Mouse (Mus musculus): Measurements from ENCODE around the gene Slco1a6.
"Not testable (repeated sequence)": the region's sequence is repeated elsewhere in the genome, so short reads cannot be mapped to it uniquely, and the experiment has no call there.

The Slco1a6 gene

DNA sequence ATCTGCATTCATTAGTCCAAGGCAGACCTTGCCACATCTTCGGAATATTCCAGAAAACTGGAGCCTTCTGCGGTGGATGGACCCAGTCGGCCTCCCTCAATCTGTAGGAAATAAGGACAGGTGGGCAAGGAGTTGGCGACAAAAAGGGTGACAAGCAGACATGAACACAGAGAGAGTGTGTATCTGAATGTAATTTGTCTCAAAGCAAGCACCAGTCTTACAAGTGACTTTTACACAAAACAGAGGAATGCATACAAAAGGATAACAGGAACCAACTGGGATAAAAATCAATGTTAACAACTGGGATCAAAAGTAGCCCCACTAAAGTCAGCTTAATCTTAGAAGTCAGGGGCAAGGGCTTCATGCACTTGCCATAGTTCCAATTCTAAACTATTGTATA lies at the start of gene Slco1a6:
Gene Slco1a6 (minus strand): TSS at position 101 of the 400 bp plus-strand sequence.
- no peak for DNase-seq

GRCm38 (mm10) chr6:142250738-142251307 lies 42.5 kb upstream of the Slco1a6 start:
- not testable (repeated sequence) for DNase-seq

DNA sequence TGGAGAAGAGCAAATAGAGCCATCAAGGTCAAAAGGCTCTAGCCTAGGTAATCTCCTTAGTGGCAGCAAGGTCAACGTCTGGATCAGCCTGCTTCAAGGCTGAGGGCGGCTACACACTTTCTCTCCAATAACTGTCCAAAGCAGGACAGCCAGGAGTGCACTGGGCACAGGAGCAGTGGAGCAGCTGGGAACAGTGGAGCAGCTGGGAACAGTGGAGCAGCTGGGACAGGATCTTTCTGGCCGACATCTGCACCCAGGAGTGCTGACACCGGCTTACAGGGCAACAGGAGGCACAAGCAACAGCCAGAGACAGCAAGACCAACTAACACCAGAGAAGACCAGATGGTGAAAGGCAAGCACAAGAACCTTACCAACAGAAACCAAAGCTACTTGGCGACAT lies 36.7 kb upstream of the Slco1a6 start:
- DNase-seq = no peak

DNA sequence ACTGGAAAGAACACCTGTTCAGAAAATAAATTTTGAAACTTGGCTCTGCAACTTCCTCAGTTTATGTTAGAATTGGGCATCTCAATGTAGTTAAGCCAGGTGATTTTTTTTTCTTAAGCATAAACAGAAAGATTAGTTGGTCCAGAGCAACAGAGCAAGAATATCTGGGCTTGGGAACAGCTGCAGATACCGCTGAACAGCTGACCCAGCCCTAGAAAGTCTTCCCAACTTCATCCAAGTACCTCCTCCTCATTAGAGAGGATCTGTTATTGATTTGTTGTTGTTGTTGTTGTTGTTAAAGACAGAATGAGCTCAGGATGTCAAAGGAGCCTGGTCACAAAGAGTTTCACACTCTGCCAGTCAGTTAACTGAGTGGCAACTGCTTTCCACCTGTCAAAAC lies 31.1 kb upstream of the Slco1a6 start:
- DNase-seq = no peak

DNA sequence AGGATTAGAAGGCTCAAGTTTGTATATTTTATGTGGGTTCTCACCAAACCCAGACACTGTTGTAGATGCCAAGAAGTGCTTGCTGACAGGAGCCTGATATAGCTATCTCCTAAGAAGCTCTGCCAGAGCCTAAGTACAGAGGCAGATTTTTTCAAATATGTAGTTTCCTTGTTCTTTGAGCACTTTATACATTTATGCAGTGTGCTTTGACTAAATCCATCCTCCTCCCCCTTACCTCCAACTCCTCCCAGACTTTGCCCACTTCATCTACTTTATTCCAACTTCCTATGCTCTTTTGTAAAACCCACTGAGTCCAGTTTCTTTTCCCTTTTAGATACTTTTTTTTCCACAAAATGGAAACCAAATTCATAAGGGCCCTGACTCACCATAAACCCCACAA lies 11.8 kb upstream of the Slco1a6 start:
- DNase-seq = no peak

- no peak for DNase-seq
Observed at GRCm38 (mm10) chr6:142211821-142212220, 3.5 kb upstream of the Slco1a6 start.

DNA sequence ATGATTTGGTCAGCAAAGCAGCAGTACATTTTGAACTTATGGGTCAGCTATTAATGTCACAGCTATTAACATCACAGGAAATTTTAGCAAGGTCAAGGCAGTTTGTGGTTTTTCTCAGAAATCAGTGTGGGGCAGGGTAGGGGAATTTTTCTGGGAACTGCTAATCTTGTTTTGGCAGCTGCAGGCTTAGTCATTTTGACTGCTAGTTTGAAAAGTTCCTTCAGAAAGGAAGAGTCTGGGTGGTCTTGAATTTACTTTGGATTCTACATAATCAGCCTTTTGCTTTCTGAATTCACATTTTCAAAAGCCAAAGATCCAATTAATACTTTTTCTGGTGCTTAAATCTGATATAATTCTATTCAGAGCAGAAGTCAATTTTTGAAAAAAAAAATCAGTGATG lies 1.4 kb upstream of the Slco1a6 start:
- DNase-seq = no peak

GRCm38 (mm10) chr6:142200524-142200923 lies 7.8 kb downstream of the Slco1a6 start:
- DNase-seq = no peak

GRCm38 (mm10) chr6:142194245-142194644 lies 14.1 kb downstream of the Slco1a6 start:
- no peak for DNase-seq

DNA sequence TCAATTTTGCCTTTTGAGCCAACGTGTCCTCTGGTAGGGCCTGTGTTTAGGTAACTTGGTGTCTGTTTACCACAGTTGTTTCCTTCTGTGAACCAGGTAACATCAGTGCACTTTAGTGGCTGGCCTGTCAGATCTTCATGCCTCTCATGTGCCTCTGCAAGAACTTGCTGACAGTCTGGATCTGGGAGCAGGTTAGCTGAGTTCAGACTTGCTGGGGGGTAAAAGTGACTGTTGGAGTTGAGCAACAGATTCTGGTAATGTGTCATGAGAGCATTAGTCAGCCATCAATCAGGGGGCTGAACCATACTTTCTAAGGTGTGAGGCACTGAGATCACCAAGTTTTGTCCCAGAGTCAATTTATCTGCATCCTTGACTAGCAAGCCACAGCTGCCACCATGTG lies 16.4 kb downstream of the Slco1a6 start:
- DNase-seq = no peak

- no peak for DNase-seq
Observed at GRCm38 (mm10) chr6:142187426-142187825, 20.9 kb downstream of the Slco1a6 start.

DNA sequence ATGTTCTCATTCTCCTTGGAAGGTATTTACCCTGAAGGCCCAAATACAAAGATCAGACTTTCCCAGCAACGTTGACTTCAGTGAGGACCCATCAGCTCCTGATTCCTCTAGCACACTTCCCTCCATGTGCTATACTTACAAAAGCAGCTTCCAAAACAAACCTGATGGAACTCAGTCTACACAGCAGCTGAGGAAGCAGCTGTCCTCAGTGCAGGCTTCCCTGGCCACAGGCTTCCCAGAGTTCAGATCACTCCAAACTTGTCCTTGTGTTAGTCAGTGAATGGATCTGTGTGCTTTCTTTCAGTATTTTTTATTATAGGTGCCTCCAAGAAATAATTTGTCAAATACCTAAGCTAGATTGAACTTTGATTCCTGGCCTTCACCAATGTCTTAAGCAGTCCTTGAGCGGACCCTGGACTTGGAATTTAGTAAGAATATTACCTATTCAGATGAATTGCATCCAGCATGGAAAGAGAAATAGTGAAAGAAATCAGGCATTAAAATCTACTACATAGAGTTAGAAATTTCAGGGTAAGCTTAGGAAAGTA lies 22.4 kb downstream of the Slco1a6 start:
- DNase-seq = no peak

GRCm38 (mm10) chr6:142163406-142163805 lies 44.9 kb downstream of the Slco1a6 start:
- no peak for DNase-seq

DNA sequence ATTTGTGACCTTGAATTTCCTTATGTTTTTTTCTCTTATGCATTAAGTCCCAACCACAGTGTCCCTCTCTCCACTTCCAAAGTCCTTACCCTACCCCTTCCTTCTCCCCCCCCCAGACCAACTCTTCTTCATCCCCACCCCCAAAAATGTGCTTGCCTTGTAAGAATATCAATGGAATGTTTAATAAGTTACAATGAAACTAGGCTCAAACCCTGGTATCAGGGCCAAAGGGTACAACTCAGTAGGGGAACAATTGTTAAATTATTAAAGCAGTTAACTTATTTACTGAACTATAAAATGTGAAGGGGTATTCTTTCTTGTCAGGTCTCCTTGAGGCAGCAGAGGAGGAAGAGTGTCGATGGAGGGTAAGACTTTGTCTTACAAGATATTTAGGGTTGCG lies 47.1 kb downstream of the Slco1a6 start:
- DNase-seq = no peak

DNA sequence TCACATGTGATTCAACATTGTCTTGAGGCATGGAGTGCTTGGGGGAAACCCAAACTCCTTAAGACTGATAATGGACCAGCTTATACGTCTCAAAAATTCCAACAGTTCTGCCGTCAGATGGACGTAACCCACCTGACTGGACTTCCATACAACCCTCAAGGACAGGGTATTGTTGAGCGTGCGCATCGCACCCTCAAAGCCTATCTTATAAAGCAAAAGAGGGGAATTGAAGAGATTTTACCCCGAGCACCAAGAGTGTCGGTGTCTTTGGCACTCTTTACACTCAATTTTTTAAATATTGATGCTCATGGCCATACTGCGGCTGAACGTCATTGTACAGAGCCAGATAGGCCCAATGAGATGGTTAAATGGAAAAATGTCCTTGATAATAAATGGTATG lies 54.2 kb downstream of the Slco1a6 start:
- peak; percentile 9 to 24 for DNase-seq

DNA sequence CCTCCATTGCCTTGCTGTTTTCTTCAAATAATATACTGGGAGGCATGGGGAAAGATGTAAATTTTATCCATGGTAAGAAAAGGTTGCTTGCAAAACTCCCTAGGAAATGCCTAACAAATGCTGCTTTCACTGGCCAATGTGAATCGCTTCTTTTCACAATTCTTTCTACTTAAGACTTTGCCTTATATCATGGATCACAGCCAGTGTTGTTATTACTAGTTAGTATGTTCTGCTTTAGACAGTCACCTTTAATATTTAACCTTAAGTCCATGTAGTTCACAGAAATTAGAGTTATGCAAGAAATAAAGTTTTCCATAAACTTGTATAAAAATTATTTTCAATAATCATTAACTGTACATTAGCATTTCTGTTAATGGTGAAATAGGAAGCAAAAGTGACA lies 60.0 kb downstream of the Slco1a6 start:
- no peak for DNase-seq

DNA sequence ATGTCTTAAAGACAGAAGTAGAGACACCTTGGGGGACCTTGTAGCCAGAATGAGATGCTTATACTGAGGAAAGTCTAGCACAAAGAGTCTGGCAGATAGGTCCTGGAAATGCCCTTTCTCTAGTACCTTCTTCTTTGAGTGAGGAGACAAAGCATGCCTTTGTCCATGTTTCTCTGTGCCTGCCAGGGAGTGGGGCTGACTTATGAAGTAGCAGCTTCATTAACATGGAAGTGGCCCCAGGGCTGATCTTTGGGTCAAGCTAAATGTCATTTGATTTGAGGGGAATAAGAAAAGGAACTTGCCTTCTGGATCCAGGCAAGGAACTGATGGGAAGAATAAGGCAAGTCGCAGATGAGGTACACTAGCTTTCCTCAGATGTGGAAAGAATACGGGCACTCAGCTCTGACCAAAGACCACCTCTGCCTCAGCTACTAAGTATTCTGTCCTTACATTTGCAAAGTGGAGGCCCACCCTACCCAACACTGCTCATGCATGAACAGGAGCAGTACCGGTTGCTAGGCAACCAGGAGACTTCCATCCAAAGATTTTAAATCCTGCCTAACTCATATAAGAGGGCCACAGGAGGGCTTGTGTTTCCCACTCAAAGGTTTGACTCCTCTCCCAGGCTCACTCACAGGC lies 96.5 kb downstream of the Slco1a6 start:
- DNase-seq = no peak

DNA sequence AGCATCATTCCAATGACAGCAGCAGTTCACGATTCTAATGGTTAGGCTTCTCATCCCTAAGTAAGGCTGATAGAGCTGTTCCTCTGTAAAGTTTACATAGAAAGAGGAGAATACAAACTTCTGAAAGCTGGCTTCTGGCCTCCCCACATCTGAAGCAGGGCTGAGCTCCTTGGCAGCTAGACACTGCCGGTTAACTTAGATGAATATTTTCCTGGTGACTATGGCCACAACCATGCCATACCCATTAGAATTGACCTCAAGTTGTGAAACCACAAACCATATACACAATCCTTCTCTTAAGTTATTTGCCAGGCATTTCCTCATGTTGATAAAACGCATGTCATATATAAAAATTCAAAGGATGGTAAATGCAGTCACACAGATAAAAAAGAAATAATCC lies 117.2 kb downstream of the Slco1a6 start:
- DNase-seq = no peak

DNA sequence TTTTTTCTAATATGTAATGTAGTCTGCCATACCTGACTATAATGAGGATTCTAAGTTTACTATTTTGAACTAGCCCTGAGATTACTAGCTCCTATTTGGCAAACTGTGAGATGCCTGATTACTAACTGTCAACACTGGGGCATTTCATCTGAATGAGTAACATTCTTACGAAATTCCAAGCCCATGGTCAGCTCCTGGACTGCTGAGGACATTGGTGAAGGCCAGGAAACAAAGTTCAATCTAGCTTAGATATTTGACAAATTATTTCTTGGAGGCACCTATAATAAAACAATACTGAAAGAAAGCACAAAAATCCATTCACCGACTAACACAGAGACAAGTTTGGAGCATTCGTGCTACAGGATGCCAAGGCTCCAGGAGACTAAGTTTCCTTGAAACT lies 150.0 kb downstream of the Slco1a6 start:
- DNase-seq = not testable (repeated sequence)

GRCm38 (mm10) chr6:142047689-142048088 lies 160.6 kb downstream of the Slco1a6 start:
- no peak for DNase-seq

- DNase-seq = no peak
Observed at GRCm38 (mm10) chr6:142045746-142046145, 162.6 kb downstream of the Slco1a6 start.

GRCm38 (mm10) chr6:142041896-142042295 lies 166.4 kb downstream of the Slco1a6 start:
- DNase-seq = no peak

- DNase-seq = peak in 1 of 2 experiments; percentile 48
Observed at GRCm38 (mm10) chr6:142040306-142041175, 167.8 kb downstream of the Slco1a6 start.

DNA sequence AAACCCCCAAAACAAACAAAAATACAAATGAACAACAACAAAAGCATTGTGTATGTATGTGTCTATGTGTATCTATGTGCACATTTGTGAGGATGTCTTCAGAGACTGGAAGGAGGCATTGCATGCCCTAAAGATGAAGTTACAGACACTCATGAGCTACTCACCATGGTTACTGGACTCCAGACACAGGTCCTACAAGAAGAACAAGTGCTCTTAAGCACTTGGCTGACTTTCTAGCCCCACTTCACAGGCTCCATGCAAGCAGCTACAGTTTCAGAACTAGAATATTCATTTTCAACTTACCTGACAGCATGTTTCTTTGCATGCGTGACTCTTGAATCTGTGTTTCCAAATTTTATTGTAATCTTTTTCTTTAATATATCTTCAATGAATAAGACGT lies 172.6 kb downstream of the Slco1a6 start:
- DNase-seq = no peak

Data from lung, postnatal 4 days (tissue).